Mouse (Mus musculus) liver, postnatal 0 days (tissue): ENCODE measurements around the gene Magix. TPM values are rescaled to one million over a fixed set of nuclear protein-coding genes. Genes with fewer than 3 reads are reported as not detected.
"Not testable (repeated sequence)": the region's sequence is repeated elsewhere in the genome, so short reads cannot be mapped to it uniquely, and the experiment has no call there.

Source experiments
- ATAC-seq: fragments of 200-750 bp; cut with Nextera tagmentation; 2 replicates; pipeline ENCODE4 v1.8.0; 2017; ENCODE audit warnings: mild to moderate bottlenecking, moderate library complexity
- DNase-seq: peaks from one replicate; pipeline ENCODE4 v3.0.0-alpha.2; 2016
- H3K27ac ChIP-seq: fragments of 300-500 bp; sonication (generic); 2 replicates; pipeline ENCODE4 v1.5.1; 2014; ENCODE audit warnings: antibody characterized with exemption, moderate library complexity, mild to moderate bottlenecking, low read depth
- H3K27me3 ChIP-seq: fragments of 300-500 bp; sonication (generic); 2 replicates; pipeline ENCODE4 v1.6.1; 2014; ENCODE audit warnings: low read length, control low read depth, mixed read lengths; ENCODE audit not compliant: insufficient read depth
- H3K36me3 ChIP-seq: fragments of 300-500 bp; sonication (generic); replicated peaks from 2 replicates; pipeline ENCODE4 v1.6.1; 2014; ENCODE audit warnings: mild to moderate bottlenecking, control low read depth, low read length, moderate library complexity, mixed read lengths; ENCODE audit not compliant: insufficient read depth
- H3K4me1 ChIP-seq: fragments of 300-500 bp; sonication (generic); 2 replicates; pipeline ENCODE4 v1.6.1; 2014; ENCODE audit warnings: antibody characterized with exemption, mild to moderate bottlenecking, control low read depth; ENCODE audit not compliant: insufficient read depth
- H3K4me2 ChIP-seq: fragments of 300-500 bp; sonication (generic); 2 replicates; pipeline ENCODE4 v1.6.1; 2014; ENCODE audit warnings: low read depth, mild to moderate bottlenecking, low read length, moderate library complexity, mixed read lengths
- H3K4me3 ChIP-seq: fragments of 300-500 bp; sonication (generic); 2 replicates; pipeline ENCODE4 v1.5.1; 2014; ENCODE audit warnings: low read depth, low read length
- H3K9ac ChIP-seq: fragments of 300-500 bp; sonication (generic); replicated peaks from 2 replicates; pipeline ENCODE4 v1.6.1; 2014; ENCODE audit warnings: mild to moderate bottlenecking, moderate library complexity
- H3K9me3 ChIP-seq: fragments of 300-500 bp; sonication (generic); 2 replicates; pipeline ENCODE4 v1.6.1; 2016; ENCODE audit warnings: mild to moderate bottlenecking, control low read depth, low read length, mixed read lengths
- CTCF ChIP-seq: sonication (generic); IDR thresholded peaks from 2 replicates; pipeline ENCODE4 v1.5.1; 2016; ENCODE audit warnings: antibody characterized with exemption, low read depth
- EP300 ChIP-seq: IDR thresholded peaks from 2 replicates; pipeline ENCODE4 v1.6.1; 2016; ENCODE audit warnings: antibody characterized with exemption, low read depth, mild to moderate bottlenecking
- WGBS: fragments of 180-500 bp; shearing (Covaris S2); extraction: QIAGEN DNeasy Blood & Tissue Kit; methylation state at CpG from one replicate; pipeline ENCODE4 v1.1.7; 2014; ENCODE audit not compliant: insufficient replicate concordance; 5-methylcytosine and 5-hydroxymethylcytosine counted together
- polyA plus RNA-seq: library from polyadenylated mRNA; unstranded; fragments of >200 nt; fragmentation: Nextera tagmentation; extraction: Ambion mirVana; gene quantifications from 2 replicates; pipeline ENCODE4 v1.2.1, GENCODE M21; 2015

The Magix gene
- polyA plus RNA-seq, 1 experiment from 2014 or later: 2.4 TPM

DNA sequence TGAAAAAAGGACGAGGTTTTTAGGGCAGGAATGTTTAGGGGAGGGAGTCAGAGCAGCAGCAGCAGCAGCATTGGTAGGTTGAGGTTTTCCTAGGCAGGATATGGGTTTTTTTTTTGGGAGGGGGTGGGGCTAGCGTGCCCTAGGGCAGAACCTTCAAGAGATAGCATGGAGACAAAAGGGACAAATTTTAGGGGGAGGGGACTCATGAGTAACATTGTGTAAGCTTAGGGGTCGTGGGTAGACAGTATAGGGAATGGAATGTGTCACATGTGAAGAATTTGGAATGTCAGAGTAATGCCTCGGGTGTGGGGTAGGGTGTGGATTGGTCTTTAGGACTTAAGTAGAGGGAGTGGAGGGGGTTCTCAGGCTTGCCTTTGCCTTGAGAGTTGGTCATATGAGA, 41.6 kb upstream of the Magix start:
- peak overlapping the region; percentile 77 for H3K9ac ChIP-seq
- H3K4me3 ChIP-seq: peak overlapping the region; percentile 73
- H3K9me3 ChIP-seq: no peaks in the 10 kb centered on the region
- no peak for DNase-seq
- no peaks in the 10 kb centered on the region for H3K27me3 ChIP-seq
- H3K27ac ChIP-seq: peak overlapping the region; percentile 95
- no peak; the same call in 1 of the 2 replicates for ATAC-seq
- 19% methylated on average over 4 of the region's 4 CpGs for WGBS
- peak overlapping the region; percentile 74 for H3K4me2 ChIP-seq
- no peaks in the 10 kb centered on the region for H3K4me1 ChIP-seq
- TF ChIP-seq CTCF (no peak), EP300 (no peak)
- peaks cover 14% of the 10 kb centered on the region; the same call in 1 of the 2 replicates for H3K36me3 ChIP-seq

GRCm38 (mm10) chrX:7722282-7722611, 41.2 kb upstream of the Magix start:
- no peaks in the 10 kb centered on the region for H3K27me3 ChIP-seq
- no peaks in the 10 kb centered on the region for H3K4me1 ChIP-seq
- no peak for ATAC-seq
- peak overlapping the region; percentile 95 for H3K27ac ChIP-seq
- 0 out of 2 replicates have a peak, but pooled peaks have one; percentile 13 for TF ChIP-seq EP300
- no peak for TF ChIP-seq CTCF
- peak overlapping the region; percentile 77 for H3K9ac ChIP-seq
- DNase-seq: no peak
- peaks cover 11% of the 10 kb centered on the region; the same call in 1 of the 2 replicates for H3K36me3 ChIP-seq
- 18% methylated on average over 11 of the region's 11 CpGs for WGBS
- peak overlapping the region; percentile 73 for H3K4me3 ChIP-seq
- peak overlapping the region; percentile 74 for H3K4me2 ChIP-seq
- H3K9me3 ChIP-seq: no peaks in the 10 kb centered on the region

GRCm38 (mm10) chrX:7721514-7722281, 40.6 kb upstream of the Magix start, which contains the start of gene Gm45208:
Gene Gm45208, plus strand, starts transcription at chrX:7722245.
- Histone ChIP-seq H3K9me3 (no peaks in the 10 kb centered on the region), H3K4me1 (no peaks in the 10 kb centered on the region), H3K9ac (peak within 1 kb of the TSS; percentile 77), H3K36me3 (peaks cover 9% of the 10 kb centered on the region; the same call in 1 of the 2 replicates), H3K27me3 (no peaks in the 10 kb centered on the region), H3K4me2 (peak within 1 kb of the TSS; percentile 74), H3K4me3 (peak within 1 kb of the TSS; percentile 73), H3K27ac (peak within 1 kb of the TSS; percentile 95)
- 17% methylated on average over 22 of the region's 22 CpGs for WGBS
- TF ChIP-seq EP300 (peak; percentile 68; the same call in 1 of the 2 replicates), CTCF (no peak)
- peak; percentile 75 for DNase-seq
- peak; percentile 95 for ATAC-seq

- H3K27me3 ChIP-seq, H3K4me1 ChIP-seq, H3K4me2 ChIP-seq, H3K27ac ChIP-seq, H3K9ac ChIP-seq, H3K36me3 ChIP-seq, H3K4me3 ChIP-seq, DNase-seq, ATAC-seq, H3K9me3 ChIP-seq: not testable (repeated sequence)
- WGBS: 42% methylated on average over 1 of the region's 1 CpGs
- peak; percentile 30; the same call in 1 of the 2 replicates for TF ChIP-seq CTCF
Observed at GRCm38 (mm10) chrX:7716058-7716457, 35.0 kb upstream of the Magix start.

GRCm38 (mm10) chrX:7714135-7714899, 33.3 kb upstream of the Magix start, which contains the start of gene Wdr45:
Gene Wdr45, plus strand, starts transcription at chrX:7714333.
- not testable (repeated sequence) for H3K27ac ChIP-seq
- peak within 1 kb of the TSS; percentile 44; the same call in 1 of the 2 replicates for H3K9ac ChIP-seq

GRCm38 (mm10) chrX:7713764-7714134, 32.7 kb upstream of the Magix start:
- H3K9me3 ChIP-seq, H3K27ac ChIP-seq: not testable (repeated sequence)
- peak; percentile 6 for ATAC-seq

More at GRCm38 (mm10) chrX:7714135-7714899, 33.3 kb upstream of the Magix start, which contains the start of gene Wdr45:
- peak; percentile 92 for DNase-seq
- Histone ChIP-seq H3K4me3 (peak within 1 kb of the TSS; percentile 46), H3K4me2 (peak within 1 kb of the TSS; percentile 62)
- H3K4me1 ChIP-seq, H3K27me3 ChIP-seq, H3K9me3 ChIP-seq, H3K36me3 ChIP-seq: not testable (repeated sequence)
- 21% methylated on average over 19 of the region's 60 CpGs for WGBS
- peak; percentile 96 for ATAC-seq

More at GRCm38 (mm10) chrX:7713764-7714134, 32.7 kb upstream of the Magix start:
- DNase-seq, H3K36me3 ChIP-seq, H3K27me3 ChIP-seq, H3K4me1 ChIP-seq: not testable (repeated sequence)
- Histone ChIP-seq H3K9ac (peak overlapping the region; percentile 44; the same call in 1 of the 2 replicates), H3K4me2 (peak overlapping the region; percentile 62), H3K4me3 (peak overlapping the region; percentile 46)
- WGBS: 25% methylated on average over 4 of the region's 12 CpGs
